Mouse (Mus musculus): Measurements from ENCODE around the gene Mcu.

- TF ChIP-seq NANOG (IDR thresholded peaks at IDR 0.05; ENCODE audit: borderline replicate concordance, low read length), result no peak
- TF ChIP-seq CTCF (conservative IDR thresholded peaks at IDR 0.05; ENCODE audit: low read length), result no peak
- TF ChIP-seq POU5F1 (IDR thresholded peaks at IDR 0.05; ENCODE audit: borderline replicate concordance, low read length), result no peak
Measured at GRCm38 (mm10) chr10:59438651-59439050, 177.8 kb downstream of the Mcu start.

Measured in E14TG2a.4 (cell line).